Mouse (Mus musculus) embryonic fibroblast, embryonic 13.5 days (primary cell): ENCODE measurements around the gene Gm10203. TPM values are rescaled to one million over a fixed set of nuclear protein-coding genes. Genes with fewer than 3 reads are reported as not detected.

Experiments used
- H3K27ac ChIP-seq: 2 replicates; pipeline ENCODE4 v1.5.1; 2012; ENCODE audit warnings: low read length, control low read depth, inconsistent platforms; ENCODE audit not compliant: insufficient read depth
- H3K4me1 ChIP-seq: 2 replicates; pipeline ENCODE4 v1.6.1; 2011; ENCODE audit warnings: low read length; ENCODE audit not compliant: control insufficient read depth, insufficient read depth
- H3K4me3 ChIP-seq: 2 replicates; pipeline ENCODE4 v1.5.1; 2011; ENCODE audit warnings: mild to moderate bottlenecking, control low read depth, low read length; ENCODE audit not compliant: insufficient read depth
- CTCF ChIP-seq: IDR thresholded peaks from 2 replicates; pipeline ENCODE4 v1.5.1; 2011; ENCODE audit warnings: mild to moderate bottlenecking, control low read depth, low read length, moderate library complexity, borderline replicate concordance; ENCODE audit not compliant: insufficient read depth
- POLR2A ChIP-seq: IDR thresholded peaks from 2 replicates; pipeline ENCODE4 v1.6.1; 2011; ENCODE audit warnings: low read depth, mild to moderate bottlenecking, control low read depth, low read length, moderate library complexity
- polyA plus RNA-seq: library from polyadenylated mRNA; stranded (reverse); fragments of >200 nt; gene quantifications from 2 replicates; pipeline ENCODE4 v1.2.4, GENCODE M21; 2011; ENCODE audit warnings: low read depth; ENCODE audit not compliant: missing spikeins, insufficient read length

Gene Gm10203
- polyA plus RNA-seq, 1 experiment: not detected

DNA sequence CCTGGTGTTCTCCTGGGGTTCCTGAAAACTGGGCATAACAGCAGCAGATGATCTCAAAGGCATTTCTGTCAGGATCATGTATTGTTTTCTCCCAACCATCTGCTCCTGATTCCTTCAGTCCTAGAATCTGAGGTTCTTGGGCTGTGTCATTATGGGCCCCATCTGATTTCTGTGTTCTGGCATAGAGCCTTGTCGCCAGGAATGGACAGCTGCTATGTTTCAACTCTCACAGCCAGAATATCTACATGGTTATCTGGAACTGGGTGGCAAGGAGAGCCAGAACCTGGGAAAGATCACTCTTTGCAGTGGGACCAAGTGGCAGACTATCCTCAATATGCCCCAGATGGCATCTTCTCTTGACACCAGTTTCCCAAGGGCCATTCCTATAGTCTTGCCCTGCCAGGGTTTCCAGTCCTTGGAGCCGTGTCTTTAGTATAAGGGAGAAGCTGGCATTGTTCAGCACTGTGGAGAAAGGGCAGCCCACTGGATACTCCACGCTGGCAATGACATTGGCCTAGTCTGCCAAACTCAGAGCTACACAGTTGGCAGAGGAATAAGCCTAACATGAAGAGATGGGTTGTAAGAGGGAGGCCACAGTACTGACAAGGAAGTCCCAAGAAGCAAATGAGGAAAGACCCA is 45.1 kb downstream of the Gm10203 start:
- H3K27ac ChIP-seq: no peak overlapping the region
- H3K4me1 ChIP-seq: no peaks in the 10 kb centered on the region
- TF ChIP-seq CTCF: no peak
- TF ChIP-seq POLR2A: no peak
- H3K4me3 ChIP-seq: no peak overlapping the region

DNA sequence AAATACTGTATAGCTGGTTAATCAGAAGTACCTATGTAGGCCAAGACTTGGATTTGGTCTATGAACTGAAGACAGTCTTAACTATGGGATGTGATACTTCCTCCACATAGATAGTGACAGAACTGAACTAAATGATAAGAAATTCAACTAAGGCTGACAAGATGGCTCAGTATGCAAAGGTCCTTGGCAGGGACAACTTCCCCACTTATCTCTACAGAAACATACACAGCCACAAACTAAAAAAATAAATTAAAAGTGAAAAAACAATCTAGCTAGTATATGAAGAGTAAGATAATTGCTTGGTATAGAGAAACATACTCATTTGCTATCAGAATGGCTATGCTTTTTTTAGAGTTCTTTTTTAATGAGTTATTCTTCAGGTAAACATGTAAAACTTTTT is 49.1 kb downstream of the Gm10203 start:
- TF ChIP-seq POLR2A (no peak), CTCF (no peak)
- Histone ChIP-seq H3K4me3 (no peak overlapping the region), H3K27ac (no peak overlapping the region), H3K4me1 (no peaks in the 10 kb centered on the region)

Other genes with a start within 250 kb of the Gm10203 start
- 10.4 and 10.5 TPM in 2 replicates for gene Caprin2, start 233.9 kb upstream of the Gm10203 start, polyA plus RNA-seq
- gene Sinhcaf, start 183.7 kb upstream of the Gm10203 start, polyA plus RNA-seq: 22.9 and 26.5 TPM in 2 replicates
- 6.6 and 6.9 TPM in 2 replicates for gene Dennd5b, start 28.5 kb upstream of the Gm10203 start, polyA plus RNA-seq
- gene Etfbkmt, start 9.7 kb downstream of the Gm10203 start, polyA plus RNA-seq: 5.2 and 6.0 TPM in 2 replicates
- 19.3 and 19.6 TPM in 2 replicates for gene Amn1, start 58.5 kb downstream of the Gm10203 start, polyA plus RNA-seq
- 39.7 and 42.8 TPM in 2 replicates for gene Resf1, start 179.2 kb downstream of the Gm10203 start, polyA plus RNA-seq